ENCODE assay signal across 22 mouse cellular contexts in the genomic region with DNA sequence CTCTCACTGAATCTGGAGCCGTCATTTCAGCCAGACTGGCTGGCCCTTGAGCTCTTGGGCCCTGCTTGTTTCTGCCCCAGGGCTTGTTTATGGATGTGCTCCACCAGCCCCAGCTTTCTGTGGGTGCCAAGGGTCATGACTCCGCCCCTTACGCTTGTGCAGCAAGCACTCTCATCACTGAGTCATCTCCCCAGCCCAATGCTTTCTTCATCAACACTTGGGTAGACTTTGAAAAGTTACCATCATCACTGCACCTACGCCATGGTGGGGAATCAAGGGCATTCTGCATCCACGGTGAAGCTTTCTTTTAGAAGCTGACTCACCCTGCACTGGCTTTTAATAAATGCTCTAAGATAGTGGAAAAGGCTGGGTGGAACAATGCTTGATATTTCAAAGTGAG.
DNase-seq lines count a peak whose midpoint lies in the region; ATAC-seq lines count a peak whose summit lies in the region.
"Had no signal": no experiment of that assay in that cellular context is flagged by ENCODE, and none has a peak within 500 bp of the region (broad histone marks: within the 10 kb centered on the region; RNA-seq: fewer than 3 reads in every experiment).

No protein-coding gene starts in this region.

- intact Hi-C loops in heart, postnatal 36 days (cut with DNase I) = loop anchor here (2.0 kb wide), 1 partner anchor 98 kb away; the partner anchor contains the start of gene Limch1

- ATAC-seq in granulocyte monocyte progenitor cell, adult 5-6 weeks (replicated peaks; ENCODE audit: poor library complexity, severe bottlenecking) = no peak
- ATAC-seq: forebrain, embryonic 13.5 days; inflammation-experienced regulatory T-cells, adult 6 months; midbrain, embryonic 13.5 days; Patski had no signal

- peak; percentile 39 to 82 for DNase-seq in adrenal gland, adult (ENCODE audit: inconsistent age in 2 of 2, low spot score in 1 of 2)
- no peak for DNase-seq in adrenal gland, adult 8-10 months
- peak; percentile 27 to 43 for DNase-seq in heart, adult 18-20 months
- no peak for DNase-seq in heart, postnatal 36 days
- DNase-seq in 3T3-L1 (ENCODE audit: low read depth, low spot score) = peak; percentile 55
- peak; percentile 85 for DNase-seq in brain, adult 2 months (ENCODE audit: low read depth, low spot score)
- DNase-seq in cerebellum, postnatal 36 days = no peak
- DNase-seq: cerebellum, adult 8-10 months; cerebellum, postnatal 25 days; gastrocnemius, postnatal 36 days; kidney, adult 11 months; kidney, postnatal 14 days; layer of hippocampus, adult 9-11 months; lung, adult 2 months; lung, postnatal 10 days; right cerebral cortex, postnatal 14 days; thymus, postnatal 36 days had no signal

Comparison
In these comparisons a context has a peak if more than half of its experiments do, and no peak if none do; other contexts are left out.
1. DNase-seq: peak in adrenal gland, adult (2 of 2), heart, adult 18-20 months (2 of 2), 3T3-L1 (single experiment) and brain, adult 2 months (single experiment); none in adrenal gland, adult 8-10 months (single experiment), heart, postnatal 36 days (0 of 2) and cerebellum, postnatal 36 days (0 of 2).